Mouse (Mus musculus) T-cell, adult 2 months (primary cell): ENCODE results near the gene Vmn2r97.
"Not testable (repeated sequence)": the region's sequence is repeated elsewhere in the genome, so short reads cannot be mapped to it uniquely, and the experiment has no call there.

Experiments
- DNase-seq: peaks from one replicate; pipeline ENCODE4 v3.0.0; 2022; ENCODE audit warnings: low spot score

The Vmn2r97 gene

DNA sequence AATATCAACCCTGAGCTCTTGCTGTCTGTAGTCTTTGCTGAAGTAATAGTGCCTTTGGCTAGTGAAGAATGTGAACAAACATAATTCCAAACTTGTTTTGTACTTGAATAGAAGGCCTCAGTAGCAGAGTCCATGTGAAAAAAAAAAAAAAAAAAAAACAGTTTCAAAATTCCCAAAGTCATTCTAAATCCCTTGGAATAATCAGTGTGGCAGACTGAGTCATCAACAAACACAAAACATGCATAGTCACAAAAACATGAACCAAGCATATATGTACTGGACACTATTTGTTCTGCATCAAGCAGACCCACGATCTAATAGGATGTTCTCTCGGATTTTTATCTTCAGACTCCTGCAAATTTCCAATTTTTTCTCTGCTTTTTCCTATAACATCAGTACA, at the start of gene Vmn2r97:
Gene Vmn2r97 (plus strand): TSS at position 301 of the 400 bp plus-strand sequence.
- DNase-seq, result not testable (repeated sequence)

DNA sequence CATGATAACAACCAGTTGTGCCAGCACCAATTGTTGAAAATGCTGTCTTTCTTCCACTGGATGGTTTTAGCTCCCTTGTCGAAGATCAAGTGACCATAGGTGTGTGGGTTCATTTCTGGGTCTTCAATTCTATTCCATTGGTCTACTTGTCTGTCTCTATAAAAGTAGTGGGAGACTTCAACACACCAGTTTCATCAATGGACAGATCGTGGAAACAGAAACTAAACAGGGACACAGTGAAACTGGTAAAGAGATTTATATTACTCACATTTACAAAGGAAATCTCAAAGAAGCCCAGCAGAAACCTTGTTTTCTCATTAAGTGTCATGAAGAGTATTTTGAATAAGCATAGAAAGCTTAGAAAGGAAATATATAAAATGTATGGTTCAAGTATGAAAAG, 31.7 kb upstream of the Vmn2r97 start:
- DNase-seq, result not testable (repeated sequence)

DNA sequence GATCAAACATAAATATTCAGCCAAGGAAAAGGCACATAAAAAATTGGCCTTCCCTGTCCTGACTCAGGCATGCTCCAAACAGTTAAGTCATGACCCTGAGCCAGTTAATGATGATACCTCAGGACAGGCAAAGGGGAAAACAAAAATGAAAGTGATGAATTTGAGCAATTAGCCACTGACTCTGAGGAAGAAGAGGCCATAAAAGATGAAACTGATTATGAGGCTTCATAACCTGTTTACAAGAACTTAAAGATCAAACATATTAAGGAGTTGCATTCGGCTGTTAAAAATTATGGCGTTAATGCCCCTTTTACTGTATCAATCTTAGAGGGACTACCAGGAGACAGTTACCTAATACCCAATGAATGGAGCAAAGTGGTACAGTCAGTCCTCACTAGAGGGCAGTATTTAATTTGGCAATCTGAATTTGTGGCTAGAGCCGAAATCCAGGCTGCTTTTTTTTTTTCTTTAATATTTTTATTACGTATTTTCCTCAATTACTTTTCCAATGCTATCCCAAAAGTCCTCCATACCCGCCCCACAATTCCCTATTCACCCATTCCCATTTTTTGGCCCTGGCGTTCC, 24.3 kb upstream of the Vmn2r97 start:
- no peak for DNase-seq

DNA sequence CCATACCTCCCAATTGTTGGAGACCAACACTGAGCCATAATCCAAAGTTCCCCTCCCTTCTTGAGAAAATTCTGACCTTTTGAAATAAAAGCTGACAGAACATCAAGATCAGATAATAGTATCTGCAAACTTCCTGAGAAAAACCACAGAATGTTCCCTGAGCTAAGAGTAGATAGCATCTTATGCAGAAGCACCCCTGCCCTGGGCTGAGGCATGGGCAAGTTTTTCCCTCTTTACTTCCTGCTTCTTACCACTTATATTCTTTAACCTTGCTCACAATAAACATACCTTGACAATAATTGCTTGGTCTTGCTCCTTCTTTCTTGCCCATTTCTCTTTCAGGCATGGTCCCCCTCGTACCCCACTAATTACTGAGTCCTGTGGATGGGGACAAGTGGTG, 43.7 kb downstream of the Vmn2r97 start:
- DNase-seq, result not testable (repeated sequence)

DNA sequence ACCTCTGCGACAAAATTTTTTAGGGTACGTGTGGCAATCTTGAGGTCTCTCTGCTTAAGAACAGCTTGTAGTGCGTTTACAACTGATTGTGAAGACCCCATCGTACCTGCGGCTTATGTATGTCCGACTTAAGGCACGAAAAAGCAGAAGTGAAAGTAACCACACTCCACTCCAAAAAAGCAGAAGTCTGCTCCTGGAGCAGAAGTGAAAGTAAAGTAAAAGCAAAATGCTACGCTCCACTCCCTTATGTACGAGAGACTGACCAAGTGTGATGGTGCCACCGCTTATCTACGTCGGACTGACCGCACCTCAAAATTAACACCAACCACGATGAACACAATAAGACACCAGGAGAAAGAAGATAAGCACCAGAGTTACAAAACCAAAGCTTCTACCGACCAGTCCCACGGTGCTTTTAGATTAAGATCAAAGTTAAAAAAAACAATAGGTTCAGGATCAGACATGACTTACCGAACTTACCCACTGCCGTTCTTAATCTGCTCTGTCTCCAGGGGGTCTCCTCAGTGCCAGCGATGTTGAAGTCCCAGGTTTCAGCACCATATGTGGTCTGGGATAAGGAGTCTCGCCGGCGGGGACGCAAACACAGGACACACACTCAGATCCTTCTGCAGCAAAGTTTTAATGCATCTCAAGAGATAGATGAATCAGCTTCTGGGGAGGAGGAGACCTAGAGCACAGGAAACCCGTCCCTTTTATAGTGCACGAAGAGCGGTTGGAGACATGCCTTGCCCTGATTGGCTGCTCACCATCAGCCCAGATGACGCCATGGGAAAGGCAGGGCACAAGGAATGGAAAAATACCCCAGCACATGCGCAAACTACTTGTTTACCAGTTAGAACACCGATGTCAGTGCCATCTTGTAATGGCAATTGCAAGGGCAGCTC, 54.5 kb downstream of the Vmn2r97 start:
- DNase-seq, result peak; percentile 60
